Mouse (Mus musculus): Measurements from ENCODE around the gene Gmpr2.

GRCm38 (mm10) chr14:55640816-55641215, 30.9 kb upstream of the Gmpr2 start:
- no peak for TF ChIP-seq CTCF (IDR thresholded peaks at IDR 0.05; ENCODE audit: low read depth, low read length)
- no peak for TF ChIP-seq POLR2A (IDR thresholded peaks at IDR 0.05; ENCODE audit: extremely low read depth, insufficient read depth, low read length)

Measured in liver, adult 2 months (tissue).